Mouse (Mus musculus): ENCODE data around the gene Pbxip1. TPM values are rescaled to one million over a fixed set of nuclear protein-coding genes. Genes with fewer than 3 reads are reported as not detected.

Pbxip1 gene
- 19.3 and 20.8 TPM in 2 replicates for total RNA-seq (2012; rRNA removed)

- peaks cover 3 to 22% of the 10 kb centered on the region in 2 experiments; a peak in 2 of 4 replicates for H3K4me1 ChIP-seq (ENCODE audit: control insufficient read depth in 2 of 2, insufficient read depth in 2 of 2, low read length in 2 of 2, poor library complexity in 1 of 2)
- H3K36me3 ChIP-seq (ENCODE audit: control insufficient read depth, insufficient read depth, low read length, poor library complexity, severe bottlenecking) = peaks cover 15% of the 10 kb centered on the region
- peak within 1 kb of the TSS; percentile 61 for H3K27ac ChIP-seq (ENCODE audit: insufficient read depth, low read depth, low read length, poor library complexity, severe bottlenecking)
- DNase-seq (ENCODE audit: low read depth, low spot score) = peak; percentile 88
- in situ Hi-C loops (cut with MboI; ENCODE audit: low sequenced_read_pairs in 2 of 2, unreplicated experiment in 2 of 2) = no loop called here
- 0 out of 2 replicates have a peak, but pooled peaks have one; percentile 20 for TF ChIP-seq CHD2 (IDR thresholded peaks at IDR 0.05; ENCODE audit: low read depth, low read length)
- TF ChIP-seq ZNF384 (IDR thresholded peaks at IDR 0.05; ENCODE audit: low read depth, low read length) = no peak
- H3K9me3 ChIP-seq (ENCODE audit: control insufficient read depth, insufficient read depth, low read depth, low read length) = no peaks in the 10 kb centered on the region
- H3K9ac ChIP-seq (ENCODE audit: insufficient read depth, low read depth, low read length, poor library complexity, severe bottlenecking) = peak within 1 kb of the TSS; percentile 72
- peak within 1 kb of the TSS; percentile 66 to 77 for H3K4me3 ChIP-seq (ENCODE audit: insufficient read depth in 1 of 2, low read depth in 1 of 2, low read length in 2 of 2, poor library complexity in 1 of 2, severe bottlenecking in 1 of 2)
Measured at GRCm38 (mm10) chr3:89436176-89437113, at the start of gene Pbxip1. TSS of gene Pbxip1 (plus strand) at chr3:89436706.

DNA sequence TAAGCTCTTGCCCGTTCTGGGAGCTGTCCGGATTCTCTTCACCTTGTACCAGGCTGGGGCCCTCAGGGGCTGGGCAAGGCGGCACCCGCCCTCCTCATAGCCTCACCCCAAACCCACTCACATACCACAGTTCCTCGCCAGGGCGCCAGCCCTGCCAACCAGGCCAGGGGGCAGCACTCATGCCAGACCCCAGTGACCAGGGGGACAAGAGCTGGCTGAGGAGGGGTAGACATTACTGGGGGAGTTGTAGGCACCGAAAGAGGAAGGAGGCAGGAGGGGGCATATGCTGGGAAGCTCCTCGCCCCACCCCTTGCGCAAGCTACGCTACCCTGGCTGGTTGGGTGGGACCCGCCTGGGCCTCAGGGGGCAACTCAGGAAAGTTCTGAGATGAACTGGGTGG lies 48.9 kb upstream of the Pbxip1 start:
- H3K9ac ChIP-seq (ENCODE audit: insufficient read depth, low read depth, low read length, poor library complexity, severe bottlenecking) = no peak overlapping the region
- peaks cover 2% of the 10 kb centered on the region; the same call in 1 of the 2 replicates for H3K36me3 ChIP-seq (ENCODE audit: control insufficient read depth, insufficient read depth, low read length, poor library complexity, severe bottlenecking)
- H3K4me1 ChIP-seq (ENCODE audit: control insufficient read depth in 2 of 2, insufficient read depth in 2 of 2, low read length in 2 of 2, poor library complexity in 1 of 2) = peaks cover 0 to 57% of the 10 kb centered on the region in 2 experiments; a peak in 3 of 4 replicates
- H3K27ac ChIP-seq (ENCODE audit: insufficient read depth, low read depth, low read length, poor library complexity, severe bottlenecking) = no peak overlapping the region
- H3K9me3 ChIP-seq (ENCODE audit: control insufficient read depth, insufficient read depth, low read depth, low read length) = no peaks in the 10 kb centered on the region
- no peak overlapping the region for H3K4me3 ChIP-seq (ENCODE audit: insufficient read depth in 1 of 2, low read depth in 1 of 2, low read length in 2 of 2, poor library complexity in 1 of 2, severe bottlenecking in 1 of 2)
- TF ChIP-seq MAFK (IDR thresholded peaks at IDR 0.05; ENCODE audit: insufficient read depth, low read depth, low read length) = no peak
- no peak for TF ChIP-seq ZNF384 (IDR thresholded peaks at IDR 0.05; ENCODE audit: low read depth, low read length)
- no peak for TF ChIP-seq ZC3H11A (IDR thresholded peaks at IDR 0.05; ENCODE audit: borderline replicate concordance, low read depth, low read length)
- no peak for TF ChIP-seq HCFC1 (IDR thresholded peaks at IDR 0.05; ENCODE audit: borderline replicate concordance, insufficient read depth, low read length)
- TF ChIP-seq CHD2 (IDR thresholded peaks at IDR 0.05; ENCODE audit: low read depth, low read length) = no peak
- DNase-seq (ENCODE audit: low read depth, low spot score) = no peak
- in situ Hi-C loops (cut with MboI; ENCODE audit: low sequenced_read_pairs in 2 of 2, unreplicated experiment in 2 of 2) = no loop called here

DNA sequence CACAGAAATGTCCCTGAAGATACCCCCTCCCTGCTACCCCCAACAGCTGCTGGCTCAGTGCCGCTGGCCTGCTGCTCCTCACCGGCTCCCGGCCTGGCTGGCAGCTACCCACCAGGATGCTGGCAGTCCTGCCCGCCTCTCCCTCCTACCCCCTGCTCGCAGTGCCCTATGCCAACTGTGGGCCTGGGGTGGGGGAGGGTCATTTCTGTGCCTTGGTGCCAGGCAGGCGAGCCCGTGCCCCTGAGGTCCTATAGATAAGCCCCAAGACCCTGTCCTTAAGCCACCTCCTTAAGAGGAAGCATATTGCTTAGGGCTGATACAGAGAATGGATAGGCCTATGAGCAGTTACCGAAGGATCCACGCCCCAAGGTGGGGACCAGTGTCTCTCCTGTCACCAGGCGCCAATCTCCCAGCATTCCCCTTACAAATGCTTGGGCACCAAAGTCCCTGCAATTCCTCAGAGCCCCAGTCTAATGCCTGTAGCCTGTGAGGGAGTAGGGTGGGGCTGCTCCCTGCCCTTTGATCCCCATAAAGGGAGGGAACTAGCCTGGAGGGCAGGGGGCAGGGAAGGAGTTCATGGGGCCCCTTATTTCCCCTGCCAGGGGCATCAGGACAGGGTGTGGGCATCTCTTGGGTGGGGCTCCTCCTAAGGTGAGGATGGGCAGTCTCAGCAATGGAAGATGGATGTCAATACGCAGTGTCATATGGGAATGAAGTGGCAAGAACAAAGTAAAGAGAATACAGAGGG lies 48.2 kb upstream of the Pbxip1 start:
- Histone ChIP-seq H3K4me1 (ENCODE audit: control insufficient read depth in 2 of 2, insufficient read depth in 2 of 2, low read length in 2 of 2, poor library complexity in 1 of 2) (peaks cover 0 to 57% of the 10 kb centered on the region in 2 experiments; a peak in 3 of 4 replicates), H3K27ac (ENCODE audit: insufficient read depth, low read depth, low read length, poor library complexity, severe bottlenecking) (no peak overlapping the region), H3K36me3 (ENCODE audit: control insufficient read depth, insufficient read depth, low read length, poor library complexity, severe bottlenecking) (peaks cover 2% of the 10 kb centered on the region; the same call in 1 of the 2 replicates), H3K4me3 (ENCODE audit: insufficient read depth in 1 of 2, low read depth in 1 of 2, low read length in 2 of 2, poor library complexity in 1 of 2, severe bottlenecking in 1 of 2) (no peak overlapping the region), H3K9me3 (ENCODE audit: control insufficient read depth, insufficient read depth, low read depth, low read length) (no peaks in the 10 kb centered on the region), H3K9ac (ENCODE audit: insufficient read depth, low read depth, low read length, poor library complexity, severe bottlenecking) (no peak overlapping the region)
- TF ChIP-seq HCFC1 (IDR thresholded peaks at IDR 0.05; ENCODE audit: borderline replicate concordance, insufficient read depth, low read length) (no peak), MAFK (IDR thresholded peaks at IDR 0.05; ENCODE audit: insufficient read depth, low read depth, low read length) (no peak), ZC3H11A (IDR thresholded peaks at IDR 0.05; ENCODE audit: borderline replicate concordance, low read depth, low read length) (no peak), ZNF384 (IDR thresholded peaks at IDR 0.05; ENCODE audit: low read depth, low read length) (no peak)
- in situ Hi-C loops (cut with MboI; ENCODE audit: low sequenced_read_pairs in 2 of 2, unreplicated experiment in 2 of 2) = no loop called here
- no peak for DNase-seq (ENCODE audit: low read depth, low spot score)

GRCm38 (mm10) chr3:89388901-89389740 lies 47.4 kb upstream of the Pbxip1 start:
- Histone ChIP-seq H3K9ac (ENCODE audit: insufficient read depth, low read depth, low read length, poor library complexity, severe bottlenecking) (no peak overlapping the region), H3K9me3 (ENCODE audit: control insufficient read depth, insufficient read depth, low read depth, low read length) (no peaks in the 10 kb centered on the region), H3K36me3 (ENCODE audit: control insufficient read depth, insufficient read depth, low read length, poor library complexity, severe bottlenecking) (no peaks in the 10 kb centered on the region; the same call in 1 of the 2 replicates), H3K4me1 (ENCODE audit: control insufficient read depth in 2 of 2, insufficient read depth in 2 of 2, low read length in 2 of 2, poor library complexity in 1 of 2) (peaks cover 0 to 49% of the 10 kb centered on the region in 2 experiments; a peak in 3 of 4 replicates), H3K4me3 (ENCODE audit: insufficient read depth in 1 of 2, low read depth in 1 of 2, low read length in 2 of 2, poor library complexity in 1 of 2, severe bottlenecking in 1 of 2) (no peak overlapping the region), H3K27ac (ENCODE audit: insufficient read depth, low read depth, low read length, poor library complexity, severe bottlenecking) (no peak overlapping the region)
- in situ Hi-C loops (cut with MboI; ENCODE audit: low sequenced_read_pairs in 2 of 2, unreplicated experiment in 2 of 2) = no loop called here
- no peak for DNase-seq (ENCODE audit: low read depth, low spot score)
- TF ChIP-seq MAFK (IDR thresholded peaks at IDR 0.05; ENCODE audit: insufficient read depth, low read depth, low read length) (no peak), ZC3H11A (IDR thresholded peaks at IDR 0.05; ENCODE audit: borderline replicate concordance, low read depth, low read length) (no peak), HCFC1 (IDR thresholded peaks at IDR 0.05; ENCODE audit: borderline replicate concordance, insufficient read depth, low read length) (peak; percentile 99), CHD2 (IDR thresholded peaks at IDR 0.05; ENCODE audit: low read depth, low read length) (no peak)

Data from ES-E14 (cell line).